Mouse (Mus musculus): Measurements from ENCODE around the gene Relb.

DNA sequence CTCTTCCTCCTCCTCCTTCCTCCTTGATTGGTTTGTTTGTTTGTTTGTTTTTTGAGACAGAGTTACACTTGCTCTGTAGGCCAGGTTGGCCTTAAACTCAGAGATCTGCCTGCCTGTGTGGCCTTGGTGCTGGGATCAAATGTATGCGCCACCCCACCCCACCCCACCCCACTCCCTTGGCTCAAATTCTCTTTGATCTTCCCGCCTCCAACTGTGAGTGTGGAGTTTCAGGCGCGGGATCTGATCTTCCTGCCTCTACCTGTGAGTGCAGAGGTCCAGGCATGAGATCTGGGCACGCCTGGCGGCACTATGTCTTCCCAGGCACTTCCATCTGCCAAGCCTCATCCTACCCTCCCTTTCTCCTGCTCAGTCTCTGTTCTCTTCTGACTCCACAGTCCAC, 7.0 kb downstream of the Relb start:
- no peak for TF ChIP-seq CTCF (IDR thresholded peaks at IDR 0.05; ENCODE audit: borderline replicate concordance, extremely low read depth, insufficient read depth, insufficient read length)
- TF ChIP-seq POLR2A (IDR thresholded peaks at IDR 0.05; ENCODE audit: borderline replicate concordance, extremely low read depth, insufficient read depth, insufficient read length, poor library complexity, severe bottlenecking): no peak

Data from brain, embryonic 14.5 days (tissue).